Mouse (Mus musculus) ES-E14 (cell line): ENCODE data around the gene Peli1. TPM values are rescaled to one million over a fixed set of nuclear protein-coding genes. Genes with fewer than 3 reads are reported as not detected.

Experiments used
- DNase-seq: peaks from one replicate; pipeline ENCODE4 v3.0.0-alpha.2; 2013; ENCODE audit warnings: low read depth, low spot score
- H3K27ac ChIP-seq: 2 replicates; pipeline ENCODE4 v1.5.1; 2012; ENCODE audit warnings: low read depth, mild to moderate bottlenecking, low read length, moderate library complexity, mixed read lengths; ENCODE audit not compliant: poor library complexity, insufficient read depth, severe bottlenecking
- H3K36me3 ChIP-seq: 2 replicates; pipeline ENCODE4 v1.6.1; 2012; ENCODE audit warnings: mild to moderate bottlenecking, low read length, moderate library complexity, mixed read lengths; ENCODE audit not compliant: control insufficient read depth, poor library complexity, insufficient read depth, severe bottlenecking
- H3K4me1 ChIP-seq, 2 experiments: fragments of 150-350 bp in 1 of 2; sonication (generic) in 1 of 2; 2 replicates each; pipeline ENCODE4 v1.6.1; 2012; ENCODE audit warnings: low read length in 2 of 2, mild to moderate bottlenecking in 1 of 2, mixed read lengths in 1 of 2; ENCODE audit not compliant: control insufficient read depth in 2 of 2, insufficient read depth in 2 of 2, poor library complexity in 1 of 2
- H3K4me3 ChIP-seq, 2 experiments: fragments of 150-350 bp in 1 of 2; sonication (generic) in 1 of 2; 2 replicates each; pipeline ENCODE4 v1.5.1; 2012; ENCODE audit warnings: low read length in 2 of 2, low read depth in 1 of 2, mild to moderate bottlenecking in 1 of 2, mixed read lengths in 1 of 2; ENCODE audit not compliant: insufficient read depth in 1 of 2, poor library complexity in 1 of 2, severe bottlenecking in 1 of 2
- H3K9ac ChIP-seq: 2 replicates; pipeline ENCODE4 v1.6.1; 2012; ENCODE audit warnings: low read depth, mild to moderate bottlenecking, low read length, mixed read lengths; ENCODE audit not compliant: poor library complexity, insufficient read depth, severe bottlenecking
- H3K9me3 ChIP-seq: fragments of 150-350 bp; sonication (generic); 2 replicates; pipeline ENCODE4 v1.6.1; 2012; ENCODE audit warnings: low read depth, mild to moderate bottlenecking, low read length; ENCODE audit not compliant: control insufficient read depth, insufficient read depth
- CHD2 ChIP-seq: IDR thresholded peaks from 2 replicates; pipeline ENCODE4 v1.6.1; 2014; ENCODE audit warnings: mild to moderate bottlenecking, low read depth, low read length, inconsistent platforms
- HCFC1 ChIP-seq: IDR thresholded peaks from 2 replicates; pipeline ENCODE4 v1.6.1; 2012; ENCODE audit warnings: low read length, inconsistent platforms, borderline replicate concordance; ENCODE audit not compliant: insufficient read depth
- MAFK ChIP-seq: IDR thresholded peaks from 2 replicates; pipeline ENCODE4 v1.6.1; 2014; ENCODE audit warnings: mild to moderate bottlenecking, low read depth, low read length, inconsistent platforms; ENCODE audit not compliant: insufficient read depth
- ZC3H11A ChIP-seq: IDR thresholded peaks from 2 replicates; pipeline ENCODE4 v1.6.1; 2012; ENCODE audit warnings: low read depth, mild to moderate bottlenecking, inconsistent platforms, low read length, borderline replicate concordance
- ZNF384 ChIP-seq: IDR thresholded peaks from 2 replicates; pipeline ENCODE4 v1.6.1; 2012; ENCODE audit warnings: low read depth, low read length, inconsistent platforms
- in situ Hi-C, 2 experiments: fragments of 600-800 bp; cut with MboI; formaldehyde crosslinking; loops; one replicate each; pipeline ENCODE4 v1.15.1; 2025; ENCODE audit warnings: low sequenced_read_pairs in 2 of 2, inconsistent platforms in 1 of 2; ENCODE audit not compliant: unreplicated experiment in 2 of 2
- total RNA-seq: library from RNA; depleted of rRNA; stranded (reverse); fragments of 300-350 nt; gene quantifications from 2 replicates; pipeline ENCODE4 v1.2.3, GENCODE M21; 2012

The Peli1 gene
- total RNA-seq, 1 experiment, result 17.3 TPM

DNA sequence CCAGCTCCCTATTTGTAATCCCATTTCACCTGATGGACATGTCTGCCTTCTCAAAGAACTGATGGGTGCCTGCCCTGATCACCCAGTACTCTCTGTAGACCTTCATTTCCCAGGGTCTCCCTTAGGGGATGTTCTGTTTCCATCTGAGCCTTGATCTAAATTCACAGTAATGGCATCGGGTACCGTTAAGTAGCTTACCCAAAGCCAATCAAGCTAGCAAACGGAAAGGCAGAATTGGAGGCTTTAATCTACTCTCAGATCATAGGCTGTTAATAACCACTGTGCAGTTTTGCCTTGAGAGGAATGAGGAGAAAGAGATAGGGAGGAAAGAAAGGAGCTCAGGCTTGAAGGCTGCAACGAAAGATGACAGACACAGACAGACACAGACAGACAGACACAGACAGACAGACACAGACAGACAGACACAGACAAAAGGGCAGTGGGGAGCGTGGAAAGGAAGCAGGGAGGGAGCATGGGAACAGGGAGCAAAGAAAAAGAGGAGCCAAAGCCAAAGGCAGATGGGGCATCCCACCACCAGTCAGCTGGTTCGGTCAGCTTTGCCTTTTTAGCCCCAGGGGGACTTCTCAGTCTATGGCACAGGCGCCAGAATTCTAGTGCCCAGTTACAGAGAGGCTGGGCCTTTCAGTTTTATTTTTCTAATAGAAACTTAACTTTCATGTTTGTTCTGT lies 30.6 kb upstream of the Peli1 start:
- no peak overlapping the region for H3K4me3 ChIP-seq
- no peak overlapping the region for H3K27ac ChIP-seq
- TF ChIP-seq CHD2, result no peak
- no peak for TF ChIP-seq HCFC1
- TF ChIP-seq ZNF384, result no peak
- no peak for TF ChIP-seq MAFK
- no peak for TF ChIP-seq ZC3H11A
- H3K4me1 ChIP-seq, result no peaks in the 10 kb centered on the region
- no peaks in the 10 kb centered on the region for H3K36me3 ChIP-seq
- DNase-seq, result no peak
- no peaks in the 10 kb centered on the region for H3K9me3 ChIP-seq
- in situ Hi-C loops, result no loop called here
- H3K9ac ChIP-seq, result no peak overlapping the region

DNA sequence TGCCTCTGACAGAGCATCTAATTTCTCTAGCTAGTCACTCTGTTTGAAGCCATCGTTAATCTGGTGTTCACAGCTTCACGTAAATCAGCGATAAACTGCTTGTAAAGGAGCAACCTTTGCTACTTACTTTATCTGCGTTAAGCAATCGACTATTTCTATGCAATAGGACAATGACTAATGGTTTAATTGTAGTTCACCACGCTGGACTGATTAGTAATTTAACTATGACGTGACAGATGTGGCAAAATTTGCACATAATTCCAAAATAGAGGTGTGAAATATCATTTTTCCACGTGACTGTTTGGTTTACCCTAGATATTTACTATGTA lies 30.1 kb upstream of the Peli1 start:
- Histone ChIP-seq H3K27ac (no peak overlapping the region), H3K9me3 (no peaks in the 10 kb centered on the region), H3K9ac (no peak overlapping the region), H3K36me3 (no peaks in the 10 kb centered on the region), H3K4me3 (no peak overlapping the region), H3K4me1 (no peaks in the 10 kb centered on the region)
- TF ChIP-seq ZC3H11A (no peak), MAFK (no peak), CHD2 (no peak), HCFC1 (no peak), ZNF384 (no peak)
- in situ Hi-C loops, result no loop called here
- no peak for DNase-seq

DNA sequence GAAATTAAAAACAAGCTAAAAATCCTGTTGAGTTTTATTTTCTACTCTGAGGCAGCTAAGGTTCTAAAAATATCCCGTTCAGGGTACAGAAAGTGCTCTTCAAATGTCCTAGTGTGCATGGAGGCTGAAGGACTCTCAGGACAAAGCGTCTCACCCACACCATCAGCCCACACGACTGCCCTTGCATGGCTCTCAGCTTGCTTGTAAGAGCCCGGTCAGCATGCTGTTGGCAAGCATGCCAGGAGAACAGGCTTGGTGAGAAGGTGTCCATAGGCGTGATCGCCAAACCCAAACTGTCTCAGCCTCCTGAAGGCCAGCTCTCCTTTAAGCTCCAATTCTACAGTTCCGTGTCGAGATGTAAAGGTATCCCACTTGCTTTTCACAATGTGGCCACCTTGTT lies 29.7 kb upstream of the Peli1 start:
- Histone ChIP-seq H3K9me3 (no peaks in the 10 kb centered on the region), H3K4me3 (no peak overlapping the region), H3K27ac (no peak overlapping the region), H3K9ac (no peak overlapping the region), H3K36me3 (no peaks in the 10 kb centered on the region), H3K4me1 (no peaks in the 10 kb centered on the region)
- in situ Hi-C loops, result no loop called here
- no peak for TF ChIP-seq MAFK
- no peak for TF ChIP-seq ZC3H11A
- TF ChIP-seq HCFC1, result no peak
- no peak for TF ChIP-seq ZNF384
- no peak for TF ChIP-seq CHD2
- no peak for DNase-seq

DNA sequence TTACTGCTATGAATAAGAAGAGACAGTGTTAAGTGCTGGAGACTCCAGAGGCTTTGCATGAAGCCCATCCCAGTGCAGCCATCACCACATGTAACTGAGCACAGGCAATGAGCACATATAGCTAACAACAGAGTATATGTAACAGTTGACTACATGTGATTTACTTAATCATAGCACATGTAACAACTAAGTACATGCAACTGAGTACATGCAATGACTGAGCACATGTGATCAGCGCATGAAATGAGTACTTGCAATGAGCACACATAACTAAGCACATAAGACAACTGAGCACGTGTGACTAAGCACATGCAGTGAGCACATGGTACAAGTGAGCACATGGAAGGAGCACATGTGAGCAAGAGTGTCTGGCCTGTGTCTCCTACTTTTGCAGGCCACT lies 29.0 kb upstream of the Peli1 start:
- Histone ChIP-seq H3K4me1 (no peaks in the 10 kb centered on the region), H3K36me3 (no peaks in the 10 kb centered on the region), H3K9me3 (no peaks in the 10 kb centered on the region), H3K27ac (no peak overlapping the region), H3K4me3 (no peak overlapping the region), H3K9ac (no peak overlapping the region)
- in situ Hi-C loops, result no loop called here
- DNase-seq, result no peak
- no peak for TF ChIP-seq MAFK
- TF ChIP-seq CHD2, result no peak
- TF ChIP-seq ZNF384, result no peak
- TF ChIP-seq ZC3H11A, result no peak
- TF ChIP-seq HCFC1, result no peak
